Mouse (Mus musculus): ENCODE data around the gene Btbd35f18.
"Not testable (repeated sequence)": the region's sequence is repeated elsewhere in the genome, so short reads cannot be mapped to it uniquely, and the experiment has no call there.

Gene Btbd35f18

GRCm38 (mm10) chrX:3699933-3700332, at the start of gene Btbd35f18:
Btbd35f18 (plus strand) TSS chrX:3700233.
- DNase-seq: not testable (repeated sequence)

Data from cerebellum, adult 11 months (tissue).